Mouse (Mus musculus) E14TG2a.4 (cell line): Measurements from ENCODE around the gene H2-M10.2.
"Not testable (repeated sequence)": the region's sequence is repeated elsewhere in the genome, so short reads cannot be mapped to it uniquely, and the experiment has no call there.

ENCODE experiments used
- H3K27me3 ChIP-seq: 2 replicates; pipeline ENCODE4 v1.6.1; 2014; ENCODE audit warnings: low read length, control low read depth; ENCODE audit not compliant: insufficient read depth
- H3K36me3 ChIP-seq: 2 replicates; pipeline ENCODE4 v1.6.1; 2014; ENCODE audit warnings: low read length, control low read depth; ENCODE audit not compliant: insufficient read depth
- H3K4me1 ChIP-seq: replicated peaks from 2 replicates; pipeline ENCODE4 v1.6.1; 2014; ENCODE audit warnings: low read depth, low read length, control low read depth
- H3K4me3 ChIP-seq: replicated peaks from 2 replicates; pipeline ENCODE4 v1.5.1; 2014; ENCODE audit warnings: mild to moderate bottlenecking, low read length
- H3K9me3 ChIP-seq: 2 replicates; pipeline ENCODE4 v1.6.1; 2014; ENCODE audit warnings: low read length, control low read depth
- CTCF ChIP-seq: conservative IDR thresholded peaks from 2 replicates; pipeline ENCODE4 v1.5.1; 2014; ENCODE audit warnings: low read length
- NANOG ChIP-seq: IDR thresholded peaks from 2 replicates; pipeline ENCODE4 v1.6.1; 2014; ENCODE audit warnings: borderline replicate concordance, low read length, mixed read lengths
- POU5F1 ChIP-seq: IDR thresholded peaks from 2 replicates; pipeline ENCODE4 v1.6.1; 2014; ENCODE audit warnings: low read length, borderline replicate concordance

H2-M10.2 gene

DNA sequence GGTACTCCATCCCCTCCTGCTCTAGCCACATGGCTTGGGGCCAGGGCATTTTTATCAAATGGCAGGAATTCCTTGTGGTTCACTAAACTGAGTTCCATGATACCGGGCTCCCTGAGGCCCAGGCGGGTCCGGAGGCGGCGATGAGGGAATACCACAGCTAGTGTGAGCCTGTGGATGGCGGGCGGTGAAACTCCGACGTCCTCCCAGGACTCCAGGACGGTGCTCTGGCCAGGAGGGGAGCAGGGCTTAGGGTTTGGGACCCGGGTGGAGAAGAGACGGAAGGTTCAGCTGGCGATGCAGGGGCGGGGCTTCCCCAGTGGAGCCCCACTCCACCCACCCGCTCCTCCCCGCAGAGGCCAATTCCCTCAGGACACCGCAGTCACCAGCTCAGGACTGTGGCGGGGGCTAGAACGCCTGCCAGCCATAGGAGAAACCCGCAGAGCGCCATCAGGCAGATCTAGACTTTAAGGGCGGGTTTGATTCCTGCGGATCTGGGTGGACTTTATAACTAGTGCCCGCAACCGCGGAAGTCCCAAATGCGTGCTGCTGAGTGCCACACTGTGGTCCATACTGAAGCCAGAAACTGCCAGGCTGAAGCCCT is 48.9 kb downstream of the H2-M10.2 start:
- Histone ChIP-seq H3K4me1 (peaks cover 29% of the 10 kb centered on the region), H3K4me3 (peak overlapping the region; percentile 76), H3K27me3 (peaks cover 28% of the 10 kb centered on the region), H3K36me3 (no peaks in the 10 kb centered on the region), H3K9me3 (peaks cover 17% of the 10 kb centered on the region)
- TF ChIP-seq CTCF = no peak
- TF ChIP-seq NANOG = no peak
- no peak for TF ChIP-seq POU5F1

DNA sequence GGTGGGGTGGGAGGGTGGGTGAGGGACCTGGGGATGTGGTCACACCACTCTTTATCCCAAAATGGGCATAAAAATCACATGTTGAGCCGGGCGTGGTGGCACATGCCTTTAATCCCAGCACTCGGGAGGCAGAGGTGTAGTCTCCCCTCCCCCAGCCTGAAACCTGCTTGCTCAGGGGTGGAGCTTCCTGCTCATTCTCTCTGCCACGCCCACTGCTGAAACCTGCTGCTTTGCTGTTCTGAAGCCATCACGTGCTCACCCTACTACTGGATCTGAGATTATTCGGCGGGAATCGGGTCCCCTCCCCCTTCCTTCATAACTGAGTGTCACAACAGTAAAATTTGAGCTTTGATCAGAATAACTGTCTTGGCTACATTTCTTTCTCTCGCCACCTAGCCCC is 51.0 kb downstream of the H2-M10.2 start:
- not testable (repeated sequence) for H3K36me3 ChIP-seq, H3K4me3 ChIP-seq
- peaks cover 20% of the 10 kb centered on the region; the same call in 1 of the 2 replicates for H3K4me1 ChIP-seq
- H3K27me3 ChIP-seq = peaks cover 23% of the 10 kb centered on the region
- H3K9me3 ChIP-seq = peaks cover 22% of the 10 kb centered on the region
